Mouse (Mus musculus) intestine, embryonic 14.5 days (tissue): ENCODE results near the gene Mlc1. TPM values are rescaled to one million over a fixed set of nuclear protein-coding genes. Genes with fewer than 3 reads are reported as not detected.

Experiments
- polyA plus RNA-seq: library from polyadenylated mRNA; unstranded; fragments of >200 nt; fragmentation: Nextera tagmentation; extraction: Ambion mirVana; gene quantifications from 2 replicates; pipeline ENCODE4 v1.2.1, GENCODE M21; 2014

Mlc1 gene
- polyA plus RNA-seq, 1 experiment from 2014 or later: not detected

Other genes starting within 250 kb of the Mlc1 start
- gene Brd1, start 244.8 kb downstream of the Mlc1 start, polyA plus RNA-seq: 23.6 and 24.2 TPM in 2 replicates
- gene Zbed4, start 227.3 kb downstream of the Mlc1 start, polyA plus RNA-seq: 19.5 and 22.2 TPM in 2 replicates
- 11.8 and 13.6 TPM in 2 replicates for gene Alg12, start 159.7 kb downstream of the Mlc1 start, polyA plus RNA-seq
- gene Creld2, start 159.4 kb downstream of the Mlc1 start, polyA plus RNA-seq: 79.9 and 95.1 TPM in 2 replicates
- gene Pim3, start 116.8 kb downstream of the Mlc1 start, polyA plus RNA-seq: 40.1 and 51.7 TPM in 2 replicates
- gene Ttll8, start 24.6 kb downstream of the Mlc1 start, polyA plus RNA-seq: not detected in 2 replicates
- not detected in 2 replicates for gene Mov10l1, start 3.9 kb upstream of the Mlc1 start, polyA plus RNA-seq
- 0.23 and 0.71 TPM in 2 replicates for gene Panx2, start 80.7 kb upstream of the Mlc1 start, polyA plus RNA-seq
- gene Trabd, start 96.1 kb upstream of the Mlc1 start, polyA plus RNA-seq: 43.7 and 44.4 TPM in 2 replicates
- 19.4 and 20.8 TPM in 2 replicates for gene Selenoo, start 110.1 kb upstream of the Mlc1 start, polyA plus RNA-seq
- gene Tubgcp6, start 144.1 kb upstream of the Mlc1 start, polyA plus RNA-seq: 16.0 and 16.5 TPM in 2 replicates
- gene Hdac10, start 149.7 kb upstream of the Mlc1 start, polyA plus RNA-seq: 18.3 and 20.3 TPM in 2 replicates
- gene Mapk12, start 161.7 kb upstream of the Mlc1 start, polyA plus RNA-seq: 4.5 and 5.1 TPM in 2 replicates
- gene Mapk11, start 170.6 kb upstream of the Mlc1 start, polyA plus RNA-seq: 7.4 and 7.8 TPM in 2 replicates
- 149 and 150 TPM in 2 replicates for gene Plxnb2, start 201.8 kb upstream of the Mlc1 start, polyA plus RNA-seq
- gene Dennd6b, start 217.5 kb upstream of the Mlc1 start, polyA plus RNA-seq: 13.9 and 16.2 TPM in 2 replicates
- 26.9 and 29.6 TPM in 2 replicates for gene Ppp6r2, start 232.5 kb upstream of the Mlc1 start, polyA plus RNA-seq